Mouse (Mus musculus): ENCODE data around the gene Bcl2l1.

The Bcl2l1 gene

GRCm38 (mm10) chr2:152772231-152772630 is 59.3 kb downstream of the Bcl2l1 start:
- DNase-seq (ENCODE audit: low spot score in 2 of 2): no peak

GRCm38 (mm10) chr2:152771571-152771970 is 60.0 kb downstream of the Bcl2l1 start:
- no peak for DNase-seq (ENCODE audit: low spot score in 2 of 2)

- DNase-seq (ENCODE audit: low spot score in 2 of 2): peak; percentile 19 to 41
These were observed 61.9 kb downstream of the Bcl2l1 start for GRCm38 (mm10) chr2:152769677-152770076.

- peak; percentile 37 to 51 for DNase-seq (ENCODE audit: low spot score in 2 of 2)
These were observed 63.8 kb downstream of the Bcl2l1 start for GRCm38 (mm10) chr2:152767618-152768271.

GRCm38 (mm10) chr2:152766387-152767123 is 65.0 kb downstream of the Bcl2l1 start:
- DNase-seq (ENCODE audit: low spot score in 2 of 2): peak; percentile 73 to 78

- DNase-seq (ENCODE audit: low spot score in 2 of 2): no peak
These were observed 66.4 kb downstream of the Bcl2l1 start for GRCm38 (mm10) chr2:152765045-152765674.

- DNase-seq (ENCODE audit: low spot score in 2 of 2): no peak
These were observed 67.1 kb downstream of the Bcl2l1 start for GRCm38 (mm10) chr2:152764172-152765044.

- DNase-seq (ENCODE audit: low spot score in 2 of 2): no peak
These were observed 68.2 kb downstream of the Bcl2l1 start for GRCm38 (mm10) chr2:152763310-152763709.

- no peak for DNase-seq (ENCODE audit: low spot score in 2 of 2)
These were observed 73.2 kb downstream of the Bcl2l1 start for GRCm38 (mm10) chr2:152758351-152758750.

- no peak for DNase-seq (ENCODE audit: low spot score in 2 of 2)
These were observed 74.0 kb downstream of the Bcl2l1 start for GRCm38 (mm10) chr2:152757478-152757877.

GRCm38 (mm10) chr2:152756474-152757393 is 74.8 kb downstream of the Bcl2l1 start:
- DNase-seq (ENCODE audit: low spot score in 2 of 2): peak; percentile 26 to 27

GRCm38 (mm10) chr2:152753944-152754711 is 77.4 kb downstream of the Bcl2l1 start, which contains the start of gene Cox4i2:
Cox4i2 (plus strand) TSS chr2:152754173.
- no peak for DNase-seq (ENCODE audit: low spot score in 2 of 2)

GRCm38 (mm10) chr2:152742435-152742834 is 89.1 kb downstream of the Bcl2l1 start:
- DNase-seq (ENCODE audit: low spot score in 2 of 2): peak in 1 of 2 experiments; percentile 25

- peak; percentile 33 to 69 for DNase-seq (ENCODE audit: low spot score in 2 of 2)
These were observed 90.1 kb downstream of the Bcl2l1 start for GRCm38 (mm10) chr2:152741153-152742041.

GRCm38 (mm10) chr2:152740490-152740889 is 91.0 kb downstream of the Bcl2l1 start:
- no peak for DNase-seq (ENCODE audit: low spot score in 2 of 2)

- no peak for DNase-seq (ENCODE audit: low spot score in 2 of 2)
These were observed 91.7 kb downstream of the Bcl2l1 start for GRCm38 (mm10) chr2:152739842-152740260.

GRCm38 (mm10) chr2:152739031-152739841 is 92.3 kb downstream of the Bcl2l1 start:
- DNase-seq (ENCODE audit: low spot score in 2 of 2): peak; percentile 9 to 20

- no peak for DNase-seq (ENCODE audit: low spot score in 2 of 2)
These were observed 93.2 kb downstream of the Bcl2l1 start for GRCm38 (mm10) chr2:152738341-152738740.

All from spleen, postnatal 36 days (tissue).